Mouse (Mus musculus) embryonic fibroblast, embryonic 13.5 days (primary cell): ENCODE data around the gene 5730522E02Rik.

ENCODE experiments used
- CTCF ChIP-seq: IDR thresholded peaks from 2 replicates; pipeline ENCODE4 v1.5.1; 2011; ENCODE audit warnings: mild to moderate bottlenecking, control low read depth, low read length, moderate library complexity, borderline replicate concordance; ENCODE audit not compliant: insufficient read depth
- POLR2A ChIP-seq: IDR thresholded peaks from 2 replicates; pipeline ENCODE4 v1.6.1; 2011; ENCODE audit warnings: low read depth, mild to moderate bottlenecking, control low read depth, low read length, moderate library complexity

DNA sequence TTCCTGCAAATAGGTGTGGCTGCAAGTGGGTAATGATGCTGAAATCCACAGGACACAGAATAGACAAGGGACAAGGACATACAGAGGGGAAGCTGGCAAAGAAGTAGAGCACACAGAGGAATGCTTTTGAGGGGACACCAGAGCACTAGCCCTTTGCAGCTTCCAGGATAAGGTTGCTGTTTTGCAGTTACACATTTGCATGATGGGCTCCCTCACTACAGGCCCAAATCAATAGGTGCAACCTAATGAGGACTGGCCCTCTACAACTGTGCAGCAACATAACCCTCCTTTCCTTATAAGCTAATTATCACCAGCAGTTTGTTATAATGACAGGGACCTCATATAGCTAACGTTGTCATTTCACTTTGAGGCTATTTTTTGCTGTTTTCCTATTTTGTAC lies 114.5 kb downstream of the 5730522E02Rik start:
- TF ChIP-seq CTCF (no peak), POLR2A (no peak)
